Mouse (Mus musculus): ENCODE results near the gene Bcl2l15. TPM values are rescaled to one million over a fixed set of nuclear protein-coding genes. Genes with fewer than 3 reads are reported as not detected.
"Not testable (repeated sequence)": the region's sequence is repeated elsewhere in the genome, so short reads cannot be mapped to it uniquely, and the experiment has no call there.

Gene Bcl2l15
- total RNA-seq, 4 experiments from 2014 or later, result 0.56 to 3.6 (median 1.9) TPM

- DNase-seq (ENCODE audit: low spot score in 2 of 2), result not testable (repeated sequence)
Observed at GRCm38 (mm10) chr3:103830681-103831080, 1.7 kb upstream of the Bcl2l15 start.

- DNase-seq (ENCODE audit: low spot score in 2 of 2), result no peak
Observed at GRCm38 (mm10) chr3:103831146-103831545, 1.3 kb upstream of the Bcl2l15 start.

- no peak for DNase-seq (ENCODE audit: low spot score in 2 of 2)
Observed at GRCm38 (mm10) chr3:103834001-103834400, 1.6 kb downstream of the Bcl2l15 start.

- no peak for DNase-seq (ENCODE audit: low spot score in 2 of 2)
Observed at GRCm38 (mm10) chr3:103835272-103835950, 3.0 kb downstream of the Bcl2l15 start.

GRCm38 (mm10) chr3:103835951-103836310 lies 3.5 kb downstream of the Bcl2l15 start:
- DNase-seq (ENCODE audit: low spot score in 2 of 2), result peak in 1 of 2 experiments; percentile 23

GRCm38 (mm10) chr3:103836453-103836852 lies 4.1 kb downstream of the Bcl2l15 start:
- no peak for DNase-seq (ENCODE audit: low spot score in 2 of 2)

- DNase-seq (ENCODE audit: low spot score in 2 of 2), result no peak
Observed at GRCm38 (mm10) chr3:103839711-103840110, 7.3 kb downstream of the Bcl2l15 start.

- DNase-seq (ENCODE audit: low spot score in 2 of 2), result not testable (repeated sequence)
Observed at GRCm38 (mm10) chr3:103840195-103840594, 7.8 kb downstream of the Bcl2l15 start.

GRCm38 (mm10) chr3:103840946-103841345 lies 8.5 kb downstream of the Bcl2l15 start:
- not testable (repeated sequence) for DNase-seq (ENCODE audit: low spot score in 2 of 2)

GRCm38 (mm10) chr3:103850644-103851363 lies 18.4 kb downstream of the Bcl2l15 start:
- peak; percentile 21 to 51 for DNase-seq (ENCODE audit: low spot score in 2 of 2)

GRCm38 (mm10) chr3:103851481-103851880 lies 19.1 kb downstream of the Bcl2l15 start:
- peak in 1 of 2 experiments; percentile 31 for DNase-seq (ENCODE audit: low spot score in 2 of 2)

- no peak for DNase-seq (ENCODE audit: low spot score in 2 of 2)
Observed at GRCm38 (mm10) chr3:103851882-103852281, 19.5 kb downstream of the Bcl2l15 start.

GRCm38 (mm10) chr3:103852565-103853299 lies 20.3 kb downstream of the Bcl2l15 start:
- DNase-seq (ENCODE audit: low spot score in 2 of 2), result no peak

GRCm38 (mm10) chr3:103853804-103854203 lies 21.4 kb downstream of the Bcl2l15 start:
- DNase-seq (ENCODE audit: low spot score in 2 of 2), result no peak

GRCm38 (mm10) chr3:103857036-103857805 lies 24.8 kb downstream of the Bcl2l15 start:
- no peak for DNase-seq (ENCODE audit: low spot score in 2 of 2)

- no peak for DNase-seq (ENCODE audit: low spot score in 2 of 2)
Observed at GRCm38 (mm10) chr3:103857977-103858563, 25.7 kb downstream of the Bcl2l15 start.

- DNase-seq (ENCODE audit: low spot score in 2 of 2), result no peak
Observed at GRCm38 (mm10) chr3:103858881-103859801, 26.7 kb downstream of the Bcl2l15 start, which contains the start of gene Ptpn22. Ptpn22 (plus strand) TSS chr3:103859795.

- no peak for DNase-seq (ENCODE audit: low spot score in 2 of 2)
Observed at GRCm38 (mm10) chr3:103859851-103860391, 27.5 kb downstream of the Bcl2l15 start.

GRCm38 (mm10) chr3:103862721-103863220 lies 30.4 kb downstream of the Bcl2l15 start:
- DNase-seq (ENCODE audit: low spot score in 2 of 2), result no peak

All from layer of hippocampus, adult 8-10 months (tissue).